In the genomic region with DNA sequence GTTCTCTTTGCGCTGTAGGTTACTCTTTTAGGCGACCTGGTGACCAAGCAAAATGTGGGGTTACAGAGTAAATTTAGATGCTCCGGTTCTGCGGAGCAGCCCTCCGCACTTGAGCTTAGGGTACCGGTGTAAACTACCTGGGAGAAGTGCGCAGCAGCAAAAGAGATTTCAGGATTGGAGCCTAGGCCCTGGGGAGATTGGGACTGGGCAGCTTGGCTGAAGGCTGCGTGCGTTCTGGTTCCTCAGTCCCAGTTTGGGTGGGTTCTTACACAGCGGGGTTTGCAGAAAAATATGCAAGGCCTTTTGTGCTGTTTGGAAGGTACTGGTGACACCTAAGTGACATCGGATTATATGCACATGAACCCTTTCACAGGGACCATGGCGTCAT, we compare ENCODE assay signal across 7 mouse cellular contexts. TPM values are rescaled to one million over a fixed set of nuclear protein-coding genes. Genes with fewer than 3 reads are reported as not detected.
A peak's percentile ranks its signal among the peaks of the same experiment; 100 is the strongest.
DNase-seq lines count a peak whose midpoint lies in the region; ATAC-seq and TF ChIP-seq lines count a peak whose summit lies in the region.

No protein-coding gene starts in this region.

- TF ChIP-seq CTCF in spleen, adult 2 months (IDR thresholded peaks at IDR 0.05; ENCODE audit: extremely low read depth, insufficient read depth, insufficient read length, insufficient replicate concordance) = no peak

- H3K4me1 ChIP-seq in spleen, adult 2 months (ENCODE audit: control insufficient read depth, insufficient read depth, insufficient read length) = peaks cover 6% of the 10 kb centered on the region
- H3K4me1 ChIP-seq in forebrain, embryonic 15.5 days = peaks cover 9% of the 10 kb centered on the region; the same call in 1 of the 2 replicates
- peaks cover 3% of the 10 kb centered on the region; the same call in 1 of the 2 replicates for H3K4me1 ChIP-seq in liver, embryonic 13.5 days (replicated peaks)

- peak overlapping the region; percentile 82 for H3K4me2 ChIP-seq in forebrain, embryonic 15.5 days (replicated peaks)
- peak overlapping the region; percentile 66 for H3K4me2 ChIP-seq in liver, embryonic 13.5 days

- H3K27me3 ChIP-seq in spleen, adult 2 months (ENCODE audit: control insufficient read depth, insufficient read depth, low read length) = no peaks in the 10 kb centered on the region
- no peaks in the 10 kb centered on the region for H3K27me3 ChIP-seq in forebrain, embryonic 15.5 days
- H3K27me3 ChIP-seq in liver, embryonic 13.5 days = peaks cover 15% of the 10 kb centered on the region; the same call in 1 of the 2 replicates

- no peak overlapping the region for H3K27ac ChIP-seq in spleen, adult 2 months (ENCODE audit: insufficient read depth, low read length)
- no peak overlapping the region for H3K27ac ChIP-seq in forebrain, embryonic 15.5 days (replicated peaks)
- H3K27ac ChIP-seq in liver, embryonic 13.5 days = no peak overlapping the region

- H3K36me3 ChIP-seq in spleen, adult 2 months (ENCODE audit: control insufficient read depth, insufficient read depth, low read length) = no peaks in the 10 kb centered on the region
- H3K36me3 ChIP-seq in forebrain, embryonic 15.5 days = no peaks in the 10 kb centered on the region
- no peaks in the 10 kb centered on the region for H3K36me3 ChIP-seq in liver, embryonic 13.5 days

- H3K4me3 ChIP-seq in spleen, adult 2 months (ENCODE audit: extremely low read depth, insufficient read depth, insufficient read length) = peak overlapping the region; percentile 56; the same call in 1 of the 2 replicates
- H3K4me3 ChIP-seq in forebrain, embryonic 15.5 days = peak overlapping the region; percentile 49
- peak overlapping the region; percentile 46 for H3K4me3 ChIP-seq in liver, embryonic 13.5 days (replicated peaks)

- ATAC-seq in forebrain, embryonic 15.5 days (replicated peaks) = peak; percentile 53; the same call in 1 of the 2 replicates
- ATAC-seq in liver, embryonic 13.5 days (ENCODE audit: low read depth) = no peak

- H3K9me3 ChIP-seq in forebrain, embryonic 15.5 days = no peaks in the 10 kb centered on the region
- H3K9me3 ChIP-seq in liver, embryonic 13.5 days (replicated peaks) = no peaks in the 10 kb centered on the region

- TF ChIP-seq POLR2A in spleen, adult 2 months (IDR thresholded peaks at IDR 0.05; ENCODE audit: low read depth, low read length) = no peak

- no peak for DNase-seq in spleen, adult 2 months (ENCODE audit: low read depth in 1 of 2, low spot score in 2 of 2)
- DNase-seq in spleen, adult 12 weeks (ENCODE audit: low spot score) = no peak
- DNase-seq in liver, embryonic 13.5 days = no peak
- no peak for DNase-seq in right cerebral cortex, postnatal 36 days (ENCODE audit: low spot score in 2 of 2)
- DNase-seq in cerebellum, adult 9-10 months = no peak
- DNase-seq in right cerebral cortex, postnatal 10 days (ENCODE audit: low spot score in 2 of 2) = no peak

- 10% methylated on average over 12 of the region's 12 CpGs for WGBS in spleen, adult 2 months
- 12% methylated on average over 12 of the region's 12 CpGs for WGBS in forebrain, embryonic 15.5 days
- WGBS in liver, embryonic 13.5 days (ENCODE audit: insufficient replicate concordance) = 10% methylated on average over 12 of the region's 12 CpGs

- H3K9ac ChIP-seq in forebrain, embryonic 15.5 days (replicated peaks) = peak overlapping the region; percentile 54
- peak overlapping the region; percentile 53 for H3K9ac ChIP-seq in liver, embryonic 13.5 days

RNA-seq across cellular contexts. Expression of gene Crtap, which starts 22.0 kb away (rescaled TPM):
- polyA plus RNA-seq in spleen, adult 2 months (2012; rRNA removed) = 37.1 and 49.2 TPM in 2 replicates
- polyA plus RNA-seq in forebrain, embryonic 15.5 days (2015; fragmentation: Nextera tagmentation; extraction: Ambion mirVana) = 19.9 and 20.2 TPM in 2 replicates
- polyA plus RNA-seq in liver, embryonic 13.5 days (2015; fragmentation: Nextera tagmentation; extraction: Ambion mirVana) = 22.5 TPM in 2 replicates

RNA-seq across cellular contexts. Expression of gene Glb1, which starts 32.4 kb away (rescaled TPM):
- 21.8 and 23.9 TPM in 2 replicates for polyA plus RNA-seq in spleen, adult 2 months (2012; rRNA removed)
- polyA plus RNA-seq in forebrain, embryonic 15.5 days (2015; fragmentation: Nextera tagmentation; extraction: Ambion mirVana) = 21.6 and 21.9 TPM in 2 replicates
- 13.2 and 14.6 TPM in 2 replicates for polyA plus RNA-seq in liver, embryonic 13.5 days (2015; fragmentation: Nextera tagmentation; extraction: Ambion mirVana)

RNA-seq across cellular contexts. Expression of gene Tmppe, which starts 32.4 kb away (rescaled TPM):
- 10.2 and 11.2 TPM in 2 replicates for polyA plus RNA-seq in spleen, adult 2 months (2012; rRNA removed)
- 7.5 and 7.7 TPM in 2 replicates for polyA plus RNA-seq in forebrain, embryonic 15.5 days (2015; fragmentation: Nextera tagmentation; extraction: Ambion mirVana)
- 2.9 and 3.4 TPM in 2 replicates for polyA plus RNA-seq in liver, embryonic 13.5 days (2015; fragmentation: Nextera tagmentation; extraction: Ambion mirVana)

RNA-seq across cellular contexts. Expression of gene Bcl2a1c, which starts 38.5 kb away (rescaled TPM):
- polyA plus RNA-seq in spleen, adult 2 months (2012; rRNA removed) = not detected in 2 replicates
- polyA plus RNA-seq in forebrain, embryonic 15.5 days (2015; fragmentation: Nextera tagmentation; extraction: Ambion mirVana) = not detected in 2 replicates
- polyA plus RNA-seq in liver, embryonic 13.5 days (2015; fragmentation: Nextera tagmentation; extraction: Ambion mirVana) = not detected in 2 replicates
